Mouse (Mus musculus) T-helper 17 cell (primary cell): Measurements from ENCODE around the gene Vps13d.
"Not testable (repeated sequence)": the region's sequence is repeated elsewhere in the genome, so short reads cannot be mapped to it uniquely, and the experiment has no call there.

Experiments
- in situ Hi-C, 2 experiments: fragments of 300-600 bp; cut with MboI, MseI; formaldehyde crosslinking; loops; 1 replicate in 1 of 2; 2 replicates in 1 of 2; pipeline ENCODE4 v1.15.1; 2025; ENCODE audit warnings: high pct_unique_total_duplicates in 2 of 2

Gene Vps13d

GRCm38 (mm10) chr4:145213999-145214785 lies 19.4 kb upstream of the Vps13d start:
- in situ Hi-C loops = loop anchor here in 1 of 2 experiments (25.0 kb wide), 1 partner anchor 1927 kb away; the partner anchor contains the start of gene Pdpn

- in situ Hi-C loops = loop anchor here in 1 of 2 experiments (25.0 kb wide), 1 partner anchor 1924 kb away; the partner anchor contains the start of gene Pdpn
These were observed 16.3 kb upstream of the Vps13d start for GRCm38 (mm10) chr4:145211076-145211475.

- in situ Hi-C loops = loop anchor here in 1 of 2 experiments (25.0 kb wide), 1 partner anchor 1923 kb away; the partner anchor contains the start of gene Pdpn
These were observed 15.8 kb upstream of the Vps13d start for GRCm38 (mm10) chr4:145210564-145210963.

- in situ Hi-C loops = loop anchor here in 1 of 2 experiments (25.0 kb wide), 1 partner anchor 1922 kb away; the partner anchor contains the start of gene Pdpn
These were observed 14.9 kb upstream of the Vps13d start for GRCm38 (mm10) chr4:145209690-145210088.

GRCm38 (mm10) chr4:145209076-145209689 lies 14.4 kb upstream of the Vps13d start:
- in situ Hi-C loops = loop anchor here in 1 of 2 experiments (25.0 kb wide), 1 partner anchor 1922 kb away; the partner anchor contains the start of gene Pdpn

- in situ Hi-C loops = loop anchor here in 1 of 2 experiments (25.0 kb wide), 1 partner anchor 1921 kb away; the partner anchor contains the start of gene Pdpn
These were observed 13.0 kb upstream of the Vps13d start for GRCm38 (mm10) chr4:145207718-145208371.

GRCm38 (mm10) chr4:145204779-145205178 lies 10.0 kb upstream of the Vps13d start:
- in situ Hi-C loops = loop anchor here in 1 of 2 experiments (25.0 kb wide), 1 partner anchor 1917 kb away; the partner anchor contains the start of gene Pdpn

- in situ Hi-C loops = loop anchor here in 1 of 2 experiments (25.0 kb wide), 1 partner anchor 1916 kb away; the partner anchor contains the start of gene Pdpn
These were observed 8.5 kb upstream of the Vps13d start for GRCm38 (mm10) chr4:145203305-145203704.

- in situ Hi-C loops = loop anchor here in 1 of 2 experiments (25.0 kb wide), 1 partner anchor 1914 kb away; the partner anchor contains the start of gene Pdpn
These were observed 6.6 kb upstream of the Vps13d start for GRCm38 (mm10) chr4:145201424-145201823.

GRCm38 (mm10) chr4:145199982-145200699 lies 5.3 kb upstream of the Vps13d start:
- in situ Hi-C loops = loop anchor here in 1 of 2 experiments (25.0 kb wide), 1 partner anchor 1913 kb away; the partner anchor contains the start of gene Pdpn

- in situ Hi-C loops = no loop called here
These were observed 1.8 kb upstream of the Vps13d start for GRCm38 (mm10) chr4:145196586-145196985.

- in situ Hi-C loops = no loop called here
These were observed 367 bp upstream of the Vps13d start for GRCm38 (mm10) chr4:145195172-145195571.

- in situ Hi-C loops = no loop called here
These were observed 754 bp downstream of the Vps13d start for GRCm38 (mm10) chr4:145193991-145194511.

- in situ Hi-C loops = no loop called here
These were observed 1.4 kb downstream of the Vps13d start for GRCm38 (mm10) chr4:145193406-145193805.

GRCm38 (mm10) chr4:145192686-145193085 lies 2.1 kb downstream of the Vps13d start:
- in situ Hi-C loops = no loop called here

GRCm38 (mm10) chr4:145188561-145188960 lies 6.2 kb downstream of the Vps13d start:
- in situ Hi-C loops = no loop called here

GRCm38 (mm10) chr4:145187619-145188018 lies 7.2 kb downstream of the Vps13d start:
- in situ Hi-C loops = no loop called here

- in situ Hi-C loops = no loop called here
These were observed 15.8 kb downstream of the Vps13d start for GRCm38 (mm10) chr4:145178918-145179549.

- in situ Hi-C loops = not testable (repeated sequence)
These were observed 29.3 kb downstream of the Vps13d start for GRCm38 (mm10) chr4:145165542-145165941.

GRCm38 (mm10) chr4:145164111-145164510 lies 30.7 kb downstream of the Vps13d start:
- in situ Hi-C loops = no loop called here
